Mouse (Mus musculus) cortical plate, adult 2 months (tissue): ENCODE measurements around the gene Nfe2.

Source experiments
- CTCF ChIP-seq: fragments of 200-500 bp; IDR thresholded peaks from 2 replicates; pipeline ENCODE4 v1.5.1; 2011; ENCODE audit warnings: mild to moderate bottlenecking, control low read depth, low read length; ENCODE audit not compliant: insufficient read depth; ENCODE audit errors: extremely low read depth
- POLR2A ChIP-seq: fragments of 200-500 bp; IDR thresholded peaks from 2 replicates; pipeline ENCODE4 v1.6.1; 2011; ENCODE audit warnings: mild to moderate bottlenecking, low read length, control low read depth; ENCODE audit not compliant: insufficient read depth; ENCODE audit errors: extremely low read depth

DNA sequence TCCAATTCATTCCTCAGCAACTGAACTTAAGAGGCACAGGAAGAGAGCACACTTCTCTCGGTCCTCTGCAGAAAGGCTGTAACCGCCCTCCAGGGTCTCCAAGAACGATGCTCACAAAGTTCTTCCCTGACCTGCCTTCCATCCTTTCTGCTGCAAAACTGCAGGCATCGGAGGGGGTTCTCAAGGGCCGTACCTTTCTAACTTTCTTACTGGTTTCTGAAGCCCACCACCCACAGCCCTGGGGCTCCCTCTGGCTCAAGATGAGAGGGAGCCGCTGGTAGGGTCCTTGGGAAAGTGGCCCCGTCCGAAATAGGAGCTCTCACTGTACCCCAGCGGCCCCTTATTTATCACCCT lies 46.4 kb upstream of the Nfe2 start:
- TF ChIP-seq POLR2A (no peak), CTCF (no peak)
